Mouse (Mus musculus): ENCODE results near the gene Hacd2.

DNA sequence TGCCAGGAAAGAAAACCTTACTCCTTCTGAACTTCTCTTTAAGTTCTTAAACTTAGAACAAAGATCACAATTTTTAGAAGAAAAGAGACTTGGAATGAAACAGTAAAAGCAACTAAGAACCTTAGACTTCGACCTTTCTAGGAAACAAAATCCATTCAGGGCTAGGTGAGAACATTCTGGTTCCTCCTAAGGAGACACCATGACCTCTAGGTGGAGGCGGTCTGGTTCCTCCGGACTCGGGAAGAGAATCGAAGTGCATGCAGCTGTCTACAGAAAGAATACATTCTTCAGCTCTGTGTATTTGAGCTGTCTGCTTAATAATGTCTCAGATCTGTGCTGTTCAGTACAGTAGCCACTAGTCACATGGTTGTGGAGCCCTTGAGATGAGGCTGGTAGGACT is 12.7 kb downstream of the Hacd2 start:
- no peak for TF ChIP-seq CTCF (IDR thresholded peaks at IDR 0.05; ENCODE audit: low read depth, low read length)
- TF ChIP-seq POLR2A (IDR thresholded peaks at IDR 0.05; ENCODE audit: borderline replicate concordance, low read depth, low read length) = no peak
